Mouse (Mus musculus) forebrain, embryonic 14.5 days (tissue): ENCODE data around the gene Ksr2. TPM values are rescaled to one million over a fixed set of nuclear protein-coding genes. Genes with fewer than 3 reads are reported as not detected.

Source experiments
- ATAC-seq: fragments of 200-750 bp; cut with Nextera tagmentation; 2 replicates; pipeline ENCODE4 v1.8.0; 2017; ENCODE audit warnings: mild to moderate bottlenecking, moderate library complexity
- DNase-seq: peaks from one replicate; pipeline ENCODE4 v3.0.0-alpha.2; 2015; ENCODE audit warnings: low spot score
- H3K27ac ChIP-seq: fragments of 300-500 bp; sonication (generic); 2 replicates; pipeline ENCODE4 v1.5.1; 2014; ENCODE audit warnings: low read depth, mild to moderate bottlenecking, control low read depth, low read length, moderate library complexity
- H3K27me3 ChIP-seq: fragments of 300-500 bp; sonication (generic); replicated peaks from 2 replicates; pipeline ENCODE4 v1.6.1; 2014; ENCODE audit warnings: low read length, control low read depth, mixed read lengths; ENCODE audit not compliant: control insufficient read depth, insufficient read depth
- H3K36me3 ChIP-seq: fragments of 300-500 bp; sonication (generic); 2 replicates; pipeline ENCODE4 v1.6.1; 2014; ENCODE audit warnings: low read length, control low read depth; ENCODE audit not compliant: control insufficient read depth, insufficient read depth
- H3K4me1 ChIP-seq: fragments of 300-500 bp; sonication (generic); 2 replicates; pipeline ENCODE4 v1.6.1; 2014; ENCODE audit warnings: antibody characterized with exemption, low read length, control low read depth; ENCODE audit not compliant: control insufficient read depth, insufficient read depth
- H3K4me2 ChIP-seq: fragments of 300-500 bp; sonication (generic); 2 replicates; pipeline ENCODE4 v1.6.1; 2014; ENCODE audit warnings: mild to moderate bottlenecking, control low read depth, low read length
- H3K4me3 ChIP-seq: fragments of 300-500 bp; sonication (generic); 2 replicates; pipeline ENCODE4 v1.5.1; 2014; ENCODE audit warnings: low read depth, low read length, control low read depth
- H3K9ac ChIP-seq: fragments of 300-500 bp; sonication (generic); 2 replicates; pipeline ENCODE4 v1.6.1; 2014; ENCODE audit warnings: mild to moderate bottlenecking, low read length, control low read depth, moderate library complexity
- H3K9me3 ChIP-seq: fragments of 300-500 bp; sonication (generic); replicated peaks from 2 replicates; pipeline ENCODE4 v1.6.1; 2016; ENCODE audit warnings: low read length, control low read depth, mixed read lengths; ENCODE audit not compliant: control insufficient read depth
- WGBS: fragments of 180-500 bp; shearing (Covaris S2); extraction: QIAGEN DNeasy Blood & Tissue Kit; methylation state at CpG from one replicate; pipeline ENCODE4 v1.1.7; 2014; 5-methylcytosine and 5-hydroxymethylcytosine counted together
- polyA plus RNA-seq: library from polyadenylated mRNA; unstranded; fragments of >200 nt; fragmentation: Nextera tagmentation; extraction: Ambion mirVana; gene quantifications from 2 replicates; pipeline ENCODE4 v1.2.1, GENCODE M21; 2014

Ksr2 gene
- polyA plus RNA-seq, 1 experiment from 2014 or later = 1.4 TPM

DNA sequence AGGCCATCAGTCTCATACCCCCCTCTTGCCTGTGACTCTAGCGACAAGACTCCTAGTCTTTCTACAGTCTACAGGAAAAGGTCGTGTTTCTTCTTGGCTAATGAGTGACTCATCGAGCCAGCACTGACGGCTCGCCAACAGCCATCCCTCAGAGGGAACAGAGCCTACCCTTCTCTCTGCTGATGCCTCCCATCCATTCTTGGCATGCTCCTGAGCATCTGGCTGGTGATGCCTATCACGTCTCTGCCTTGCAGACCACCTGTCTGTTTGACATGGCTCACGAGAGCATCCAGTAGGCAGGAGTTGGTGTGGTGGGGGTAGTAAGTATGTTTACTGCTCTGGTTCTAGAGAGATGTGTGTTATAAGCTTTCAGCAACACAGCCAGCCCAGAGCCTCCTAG is 161.1 kb downstream of the Ksr2 start:
- Histone ChIP-seq H3K9ac (no peak overlapping the region), H3K27ac (no peak overlapping the region), H3K4me1 (no peaks in the 10 kb centered on the region), H3K36me3 (no peaks in the 10 kb centered on the region), H3K4me2 (no peak overlapping the region), H3K9me3 (no peaks in the 10 kb centered on the region), H3K4me3 (no peak overlapping the region), H3K27me3 (no peaks in the 10 kb centered on the region)
- 78% methylated on average over 7 of the region's 7 CpGs for WGBS
- ATAC-seq (no peak), DNase-seq (no peak)

DNA sequence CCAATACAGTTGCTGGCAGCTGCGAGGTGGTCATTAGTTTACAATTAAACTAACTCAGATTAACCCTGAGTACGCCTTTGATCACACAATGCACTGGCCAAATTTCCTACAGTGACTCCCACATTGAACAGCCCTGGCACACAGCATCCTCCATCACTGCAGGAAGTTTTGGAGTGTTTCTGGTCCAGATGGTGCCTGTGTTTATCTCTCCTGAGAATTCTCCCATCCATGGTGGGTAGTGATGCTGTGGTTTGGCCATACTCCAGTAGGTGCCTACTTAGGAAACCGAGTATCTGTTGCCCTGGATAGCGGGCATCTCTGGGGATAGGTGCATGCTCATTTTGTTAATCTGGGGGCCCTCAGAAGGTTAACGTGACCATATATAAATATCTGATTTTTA is 163.8 kb downstream of the Ksr2 start:
- ATAC-seq = no peak
- Histone ChIP-seq H3K9me3 (no peaks in the 10 kb centered on the region), H3K27ac (no peak overlapping the region), H3K36me3 (no peaks in the 10 kb centered on the region), H3K4me3 (no peak overlapping the region), H3K27me3 (no peaks in the 10 kb centered on the region), H3K4me2 (no peak overlapping the region), H3K9ac (no peak overlapping the region), H3K4me1 (no peaks in the 10 kb centered on the region)
- DNase-seq = no peak
- WGBS = 85% methylated on average over 5 of the region's 5 CpGs

DNA sequence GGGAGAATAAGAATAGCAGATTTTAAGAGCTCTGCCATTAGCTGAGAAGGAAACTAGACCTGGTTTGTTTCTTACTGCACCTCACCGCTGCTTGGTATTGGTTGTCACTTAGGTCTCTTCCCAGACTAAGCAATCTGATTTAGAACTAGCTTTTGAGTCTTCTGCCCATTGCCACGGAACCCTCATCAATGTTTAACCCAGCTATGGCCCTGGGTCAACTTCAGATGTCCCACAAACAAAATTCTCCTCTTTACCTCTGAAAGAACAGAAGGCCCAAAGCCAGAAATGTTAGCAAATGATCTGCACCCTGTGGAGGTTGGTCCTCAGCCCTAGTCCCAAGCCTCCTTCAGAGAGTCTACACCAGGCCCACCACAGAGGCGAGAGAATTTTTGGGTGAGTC is 167.9 kb downstream of the Ksr2 start:
- no peak overlapping the region for H3K9ac ChIP-seq
- H3K4me3 ChIP-seq = no peak overlapping the region
- 89% methylated on average over 3 of the region's 3 CpGs for whole genome bisulfite sequencing
- DNase-seq = no peak
- H3K4me2 ChIP-seq = no peak overlapping the region
- H3K36me3 ChIP-seq = no peaks in the 10 kb centered on the region
- no peaks in the 10 kb centered on the region for H3K4me1 ChIP-seq
- H3K27ac ChIP-seq = no peak overlapping the region
- no peaks in the 10 kb centered on the region for H3K27me3 ChIP-seq
- ATAC-seq = no peak
- H3K9me3 ChIP-seq = no peaks in the 10 kb centered on the region

DNA sequence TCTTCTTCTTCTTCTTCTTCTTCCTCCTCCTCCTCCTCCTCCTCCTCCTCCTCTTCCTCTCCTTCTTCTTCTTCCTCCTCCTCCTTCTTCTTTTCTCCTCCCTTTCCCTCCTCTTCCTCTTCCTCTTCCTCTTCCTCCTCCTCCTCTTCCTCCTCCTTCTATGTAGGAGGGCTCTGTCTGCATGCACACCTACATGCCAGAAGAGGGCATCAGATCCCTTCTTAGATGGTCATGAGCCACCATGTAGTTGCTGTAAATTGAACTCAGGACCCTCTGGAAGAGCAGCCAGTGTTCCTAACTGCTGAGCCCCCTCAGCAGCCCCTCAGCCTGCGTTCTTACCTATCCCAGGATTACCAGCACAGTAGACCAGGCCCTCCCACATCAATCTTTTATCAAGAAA is 170.6 kb downstream of the Ksr2 start:
- Histone ChIP-seq H3K4me3 (no peak overlapping the region), H3K36me3 (no peaks in the 10 kb centered on the region), H3K9ac (no peak overlapping the region), H3K27me3 (no peaks in the 10 kb centered on the region), H3K4me1 (no peaks in the 10 kb centered on the region), H3K27ac (no peak overlapping the region), H3K4me2 (no peak overlapping the region), H3K9me3 (no peaks in the 10 kb centered on the region)
- ATAC-seq (no peak), DNase-seq (no peak)
- 71% methylated on average over 1 of the region's 1 CpGs for WGBS

DNA sequence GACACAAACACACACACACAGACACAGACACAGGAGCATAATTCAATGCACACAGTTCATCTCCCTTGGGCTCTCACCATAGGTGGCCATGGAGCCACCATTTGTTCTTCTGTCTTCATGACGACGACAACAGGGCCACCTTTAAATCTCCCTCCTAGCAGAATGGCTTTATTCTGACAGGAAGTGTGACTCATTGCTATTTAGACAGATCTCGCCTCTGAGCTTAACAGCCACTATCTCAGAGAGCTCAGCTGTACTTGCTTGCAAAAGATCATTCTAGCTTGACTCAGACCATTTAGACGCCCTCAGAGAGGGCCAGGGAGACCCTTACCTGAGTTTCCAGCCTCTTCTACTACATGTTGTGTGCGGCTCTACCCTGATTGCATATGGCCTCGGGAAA is 175.5 kb downstream of the Ksr2 start:
- no peaks in the 10 kb centered on the region for H3K36me3 ChIP-seq
- H3K9ac ChIP-seq = no peak overlapping the region
- no peak overlapping the region for H3K4me3 ChIP-seq
- no peak overlapping the region for H3K27ac ChIP-seq
- no peaks in the 10 kb centered on the region for H3K4me1 ChIP-seq
- H3K27me3 ChIP-seq = no peaks in the 10 kb centered on the region
- ATAC-seq (no peak), DNase-seq (no peak)
- no peaks in the 10 kb centered on the region for H3K9me3 ChIP-seq
- 74% methylated on average over 6 of the region's 6 CpGs for WGBS
- no peak overlapping the region for H3K4me2 ChIP-seq

DNA sequence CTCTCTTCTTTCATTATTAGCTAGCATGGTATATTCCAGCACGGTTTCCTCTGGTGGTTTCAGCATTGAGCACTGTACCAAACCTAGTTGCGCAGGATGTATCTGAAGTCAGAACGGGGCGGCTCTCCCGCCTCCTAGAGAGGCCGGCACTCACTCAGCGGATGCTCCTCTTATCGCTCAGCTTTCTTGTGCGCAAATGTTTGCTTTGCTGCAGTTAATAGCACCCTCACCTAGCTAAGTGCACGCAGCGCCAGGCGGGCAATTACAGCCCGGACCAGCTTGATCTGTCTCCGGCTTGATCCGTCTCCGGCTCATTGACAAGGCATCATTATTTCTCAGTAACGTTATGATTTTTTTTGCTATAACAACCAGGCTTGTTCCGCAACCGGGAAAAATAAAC is 179.5 kb downstream of the Ksr2 start:
- Histone ChIP-seq H3K4me2 (peak overlapping the region; percentile 20; the same call in 1 of the 2 replicates), H3K9me3 (no peaks in the 10 kb centered on the region), H3K36me3 (no peaks in the 10 kb centered on the region), H3K9ac (no peak overlapping the region), H3K27ac (no peak overlapping the region), H3K4me3 (no peak overlapping the region), H3K4me1 (no peaks in the 10 kb centered on the region), H3K27me3 (no peaks in the 10 kb centered on the region)
- DNase-seq (peak; percentile 47), ATAC-seq (no peak)
- 54% methylated on average over 19 of the region's 19 CpGs for WGBS

DNA sequence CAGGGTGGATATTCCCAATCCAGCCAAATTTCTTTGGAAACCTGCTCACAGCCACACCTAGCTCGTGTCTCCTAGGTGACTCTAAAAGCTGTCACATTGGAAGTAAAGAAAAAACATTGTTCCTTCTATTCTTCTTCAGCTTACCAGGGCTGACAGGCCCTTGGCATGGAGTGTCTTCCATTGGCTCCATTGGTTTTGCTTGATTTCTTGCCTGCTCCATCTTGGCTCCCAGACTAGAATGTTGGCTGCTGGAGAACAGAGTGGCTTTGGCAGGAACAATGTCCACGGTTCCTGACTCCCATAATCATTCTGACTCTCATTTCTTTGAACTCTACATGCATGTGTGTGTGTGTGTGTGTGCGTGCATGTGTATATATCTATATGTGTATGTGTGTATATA is 183.0 kb downstream of the Ksr2 start:
- 86% methylated on average over 3 of the region's 3 CpGs for WGBS
- DNase-seq (no peak), ATAC-seq (no peak)
- H3K9me3 ChIP-seq = no peaks in the 10 kb centered on the region
- no peaks in the 10 kb centered on the region for H3K36me3 ChIP-seq
- H3K9ac ChIP-seq = no peak overlapping the region
- no peaks in the 10 kb centered on the region for H3K27me3 ChIP-seq
- no peak overlapping the region for H3K4me3 ChIP-seq
- no peaks in the 10 kb centered on the region for H3K4me1 ChIP-seq
- no peak overlapping the region for H3K4me2 ChIP-seq
- no peak overlapping the region for H3K27ac ChIP-seq

DNA sequence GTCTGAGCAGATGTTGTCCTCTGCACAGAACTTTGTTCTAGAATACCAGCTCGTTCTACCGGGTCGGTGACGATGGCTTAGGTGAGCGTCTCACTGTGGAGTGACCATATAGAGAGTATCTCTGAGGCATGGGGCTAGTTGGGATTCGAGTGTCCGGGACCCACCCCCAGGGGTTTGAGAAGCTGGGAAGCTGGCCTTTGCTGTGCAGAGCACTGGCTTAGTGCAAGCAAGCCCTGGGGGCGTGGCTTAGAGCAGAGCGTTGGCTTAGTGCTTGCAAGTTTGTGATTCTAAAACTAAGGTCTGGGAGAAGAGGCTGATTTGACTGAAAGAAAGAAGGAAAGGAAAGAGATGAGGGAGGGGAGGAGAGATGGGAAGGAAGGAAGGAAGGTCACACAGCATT is 188.2 kb downstream of the Ksr2 start:
- Histone ChIP-seq H3K9ac (no peak overlapping the region), H3K27me3 (no peaks in the 10 kb centered on the region), H3K36me3 (no peaks in the 10 kb centered on the region), H3K4me3 (no peak overlapping the region), H3K4me2 (no peak overlapping the region), H3K9me3 (no peaks in the 10 kb centered on the region), H3K27ac (no peak overlapping the region), H3K4me1 (no peaks in the 10 kb centered on the region)
- ATAC-seq (no peak), DNase-seq (no peak)
- 66% methylated on average over 9 of the region's 9 CpGs for WGBS

DNA sequence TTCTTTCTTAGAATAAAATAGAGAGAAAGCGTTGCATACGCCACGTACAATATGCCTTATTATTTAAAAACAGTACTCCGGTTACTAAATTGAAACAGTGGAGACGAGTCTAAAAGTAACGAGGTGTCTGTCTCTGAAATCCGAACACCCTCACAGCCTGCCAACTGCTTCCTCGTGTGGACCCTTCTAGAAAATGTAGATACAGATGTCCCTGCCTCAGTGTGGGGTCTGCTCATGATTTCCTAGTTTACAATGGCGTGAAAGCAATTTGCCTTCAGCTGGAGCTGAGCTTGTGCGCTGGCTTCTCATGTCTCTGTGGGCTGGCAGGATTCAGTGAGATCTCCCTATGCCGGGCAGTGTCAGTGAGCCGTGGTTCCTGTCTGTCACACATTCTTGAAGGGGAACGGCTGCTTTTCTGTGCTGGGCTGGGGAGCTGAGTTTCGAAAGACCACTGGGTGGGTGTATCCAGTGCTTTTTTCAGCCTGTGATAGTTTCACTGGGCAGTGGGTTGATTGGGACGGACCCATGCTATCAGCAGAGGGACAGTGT is 194.0 kb downstream of the Ksr2 start:
- no peak for ATAC-seq

More for the DNA sequence above, 194.0 kb downstream of the Ksr2 start:
- no peak for DNase-seq
- H3K9me3 ChIP-seq = no peaks in the 10 kb centered on the region
- H3K9ac ChIP-seq = no peak overlapping the region
- 62% methylated on average over 15 of the region's 15 CpGs for WGBS
- no peak overlapping the region for H3K27ac ChIP-seq
- H3K4me3 ChIP-seq = no peak overlapping the region
- no peaks in the 10 kb centered on the region for H3K27me3 ChIP-seq
- no peaks in the 10 kb centered on the region for H3K4me1 ChIP-seq
- H3K36me3 ChIP-seq = no peaks in the 10 kb centered on the region
- H3K4me2 ChIP-seq = no peak overlapping the region
